Mouse (Mus musculus) midbrain, embryonic 12.5 days (tissue): ENCODE measurements around the gene Borcs7. TPM values are rescaled to one million over a fixed set of nuclear protein-coding genes. Genes with fewer than 3 reads are reported as not detected.

Experiments used
- ATAC-seq: fragments of 200-750 bp; cut with Nextera tagmentation; 2 replicates; pipeline ENCODE4 v1.8.0; 2017; ENCODE audit warnings: low read depth, moderate TSS enrichment, moderate library complexity; ENCODE audit not compliant: low FRiP score
- H3K27ac ChIP-seq: fragments of 300-500 bp; sonication (generic); replicated peaks from 2 replicates; pipeline ENCODE4 v1.5.1; 2016; ENCODE audit warnings: mild to moderate bottlenecking
- H3K27me3 ChIP-seq: fragments of 300-500 bp; sonication (generic); 2 replicates; pipeline ENCODE4 v1.6.1; 2016; ENCODE audit warnings: mild to moderate bottlenecking
- H3K36me3 ChIP-seq: fragments of 300-500 bp; sonication (generic); 2 replicates; pipeline ENCODE4 v1.6.1; 2016
- H3K4me1 ChIP-seq: fragments of 300-500 bp; sonication (generic); 2 replicates; pipeline ENCODE4 v1.6.1; 2016
- H3K4me2 ChIP-seq: fragments of 300-500 bp; sonication (generic); replicated peaks from 2 replicates; pipeline ENCODE4 v1.6.1; 2016; ENCODE audit warnings: mild to moderate bottlenecking, moderate library complexity
- H3K4me3 ChIP-seq: fragments of 300-500 bp; sonication (generic); 2 replicates; pipeline ENCODE4 v1.5.1; 2016; ENCODE audit warnings: mild to moderate bottlenecking
- H3K9ac ChIP-seq: fragments of 300-500 bp; sonication (generic); replicated peaks from 2 replicates; pipeline ENCODE4 v1.6.1; 2016; ENCODE audit warnings: mild to moderate bottlenecking, moderate library complexity
- H3K9me3 ChIP-seq: fragments of 300-500 bp; sonication (generic); 2 replicates; pipeline ENCODE4 v1.6.1; 2016; ENCODE audit warnings: mild to moderate bottlenecking
- WGBS: fragments of 180-500 bp; shearing (Covaris S2); methylation state at CpG from one replicate; pipeline ENCODE4 v1.1.7; 2016; 5-methylcytosine and 5-hydroxymethylcytosine counted together
- polyA plus RNA-seq: library from polyadenylated mRNA; unstranded; fragments of >200 nt; fragmentation: Nextera tagmentation; extraction: Ambion mirVana; gene quantifications from 2 replicates; pipeline ENCODE4 v1.2.1, GENCODE M21; 2016

The Borcs7 gene
- polyA plus RNA-seq, 1 experiment from 2014 or later, result 17.3 TPM

DNA sequence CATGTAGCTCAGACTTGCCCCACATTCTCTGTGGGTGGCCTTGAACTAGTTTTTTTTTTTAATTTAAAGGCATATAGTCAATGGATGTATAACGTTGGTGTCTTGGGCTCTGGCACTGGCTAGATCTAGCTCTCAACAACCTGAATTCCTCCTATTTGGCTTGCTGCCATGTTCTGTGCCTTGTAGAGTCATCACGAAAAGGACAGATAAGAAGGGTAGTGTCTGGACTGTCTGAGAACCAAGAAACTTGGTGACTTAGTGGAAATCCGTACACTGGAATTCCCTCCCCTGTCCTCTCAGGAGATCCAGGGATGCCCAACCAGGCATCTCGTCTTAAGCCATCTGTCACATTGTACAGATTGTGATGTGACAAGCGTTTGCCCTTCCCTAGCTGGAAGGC is 36.5 kb upstream of the Borcs7 start:
- no peaks in the 10 kb centered on the region for H3K9me3 ChIP-seq
- no peak for ATAC-seq
- no peaks in the 10 kb centered on the region for H3K4me1 ChIP-seq
- peaks cover 52% of the 10 kb centered on the region for H3K36me3 ChIP-seq
- whole genome bisulfite sequencing, result 85% methylated on average over 5 of the region's 5 CpGs
- H3K4me2 ChIP-seq, result no peak overlapping the region
- no peak overlapping the region for H3K9ac ChIP-seq
- no peaks in the 10 kb centered on the region for H3K27me3 ChIP-seq
- H3K4me3 ChIP-seq, result no peak overlapping the region
- H3K27ac ChIP-seq, result no peak overlapping the region

DNA sequence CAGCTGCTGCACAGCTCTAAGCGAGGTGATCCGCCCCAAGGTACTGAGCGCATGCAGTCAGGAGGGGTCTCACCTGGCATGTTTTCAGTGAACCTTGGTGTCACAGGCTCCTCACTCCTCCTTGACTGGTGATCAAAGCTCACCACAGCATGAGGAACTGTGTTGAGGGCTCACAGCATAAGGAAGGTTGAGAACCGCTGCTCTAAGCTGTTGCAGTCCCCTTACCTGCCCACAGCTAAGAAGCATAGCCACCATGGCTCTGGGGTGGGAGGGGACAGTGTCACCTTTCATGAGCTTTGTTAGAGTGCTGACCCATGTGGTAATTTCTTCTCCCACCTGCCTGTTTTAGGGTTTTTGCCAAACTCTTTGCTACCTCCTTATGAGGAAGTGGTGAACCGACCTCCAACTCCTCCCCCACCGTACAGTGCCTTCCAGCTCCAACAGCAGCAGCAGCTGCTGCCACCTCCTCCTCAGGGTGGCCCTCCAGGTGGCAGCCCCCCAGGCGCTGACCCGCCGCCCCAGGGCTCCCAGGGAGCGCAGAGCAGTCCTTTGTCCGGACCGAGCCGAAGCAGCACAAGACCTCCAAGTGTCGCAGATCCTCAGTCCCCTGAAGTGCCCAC is 36.0 kb upstream of the Borcs7 start:
- WGBS, result 92% methylated on average over 14 of the region's 14 CpGs
- Histone ChIP-seq H3K27ac (no peak overlapping the region), H3K27me3 (no peaks in the 10 kb centered on the region), H3K4me3 (no peak overlapping the region), H3K4me1 (no peaks in the 10 kb centered on the region), H3K36me3 (peaks cover 52% of the 10 kb centered on the region), H3K9ac (no peak overlapping the region), H3K4me2 (no peak overlapping the region), H3K9me3 (no peaks in the 10 kb centered on the region)
- no peak for ATAC-seq

DNA sequence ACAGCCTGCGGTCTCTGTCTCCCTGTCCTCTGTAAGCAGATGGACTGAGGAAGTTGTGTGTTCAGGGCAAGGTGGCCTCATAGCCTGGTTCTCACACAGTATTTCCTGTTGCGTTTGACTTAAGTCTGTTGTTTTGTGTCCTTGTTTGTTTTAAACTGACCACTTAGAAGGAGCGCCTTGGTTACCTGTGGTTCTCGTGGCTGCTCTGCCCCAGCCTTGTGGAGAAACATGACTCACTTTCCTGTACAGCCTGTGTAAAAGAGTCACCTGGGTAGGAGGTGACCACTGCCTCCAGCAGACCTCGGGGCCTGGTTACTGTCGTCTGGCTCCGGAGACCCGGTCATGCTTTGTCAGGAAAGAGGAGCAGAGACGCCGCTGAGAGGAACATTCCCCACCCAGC is 34.1 kb upstream of the Borcs7 start:
- no peak overlapping the region for H3K4me3 ChIP-seq
- no peak for ATAC-seq
- no peaks in the 10 kb centered on the region for H3K4me1 ChIP-seq
- H3K4me2 ChIP-seq, result no peak overlapping the region
- H3K9me3 ChIP-seq, result no peaks in the 10 kb centered on the region
- no peaks in the 10 kb centered on the region for H3K27me3 ChIP-seq
- H3K36me3 ChIP-seq, result peaks cover 52% of the 10 kb centered on the region
- WGBS, result 95% methylated on average over 10 of the region's 10 CpGs
- H3K27ac ChIP-seq, result no peak overlapping the region
- no peak overlapping the region for H3K9ac ChIP-seq

DNA sequence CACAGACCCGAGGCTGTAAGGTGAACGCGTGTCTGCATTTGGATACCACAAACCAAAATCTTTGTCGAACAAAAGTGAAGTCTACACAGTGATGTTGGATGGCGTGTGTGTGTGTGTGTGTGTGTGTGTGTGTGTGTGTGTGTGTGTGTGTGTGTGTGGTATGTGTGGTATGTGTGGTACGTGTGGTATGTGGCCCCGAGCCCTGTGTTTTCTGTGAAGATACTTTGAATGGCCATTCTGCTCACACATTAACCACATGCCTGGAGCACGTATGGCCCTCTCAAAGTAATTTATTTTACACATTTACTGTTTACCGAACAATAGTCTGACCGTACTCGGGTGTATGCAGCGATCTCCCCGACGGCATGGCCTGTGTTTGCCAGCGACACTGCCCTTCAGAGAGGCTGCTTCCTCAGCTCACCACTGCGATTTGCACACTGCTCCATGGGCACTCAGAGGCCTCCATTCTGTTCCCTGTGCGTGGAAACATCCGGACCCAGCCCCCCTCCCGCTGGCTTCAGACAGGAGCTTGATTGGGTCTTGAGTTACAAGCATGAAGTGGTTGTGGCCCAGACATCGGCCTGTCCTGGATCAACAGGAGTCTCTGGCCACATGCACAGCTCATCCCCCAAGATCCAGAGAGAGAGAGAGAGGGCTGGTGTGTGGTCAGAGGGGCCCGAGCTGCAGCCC is 33.4 kb upstream of the Borcs7 start:
- Histone ChIP-seq H3K4me2 (no peak overlapping the region), H3K9ac (no peak overlapping the region), H3K27me3 (no peaks in the 10 kb centered on the region), H3K4me1 (no peaks in the 10 kb centered on the region), H3K36me3 (peaks cover 52% of the 10 kb centered on the region), H3K4me3 (no peak overlapping the region), H3K27ac (no peak overlapping the region), H3K9me3 (no peaks in the 10 kb centered on the region)
- WGBS, result 94% methylated on average over 19 of the region's 21 CpGs
- ATAC-seq, result no peak

DNA sequence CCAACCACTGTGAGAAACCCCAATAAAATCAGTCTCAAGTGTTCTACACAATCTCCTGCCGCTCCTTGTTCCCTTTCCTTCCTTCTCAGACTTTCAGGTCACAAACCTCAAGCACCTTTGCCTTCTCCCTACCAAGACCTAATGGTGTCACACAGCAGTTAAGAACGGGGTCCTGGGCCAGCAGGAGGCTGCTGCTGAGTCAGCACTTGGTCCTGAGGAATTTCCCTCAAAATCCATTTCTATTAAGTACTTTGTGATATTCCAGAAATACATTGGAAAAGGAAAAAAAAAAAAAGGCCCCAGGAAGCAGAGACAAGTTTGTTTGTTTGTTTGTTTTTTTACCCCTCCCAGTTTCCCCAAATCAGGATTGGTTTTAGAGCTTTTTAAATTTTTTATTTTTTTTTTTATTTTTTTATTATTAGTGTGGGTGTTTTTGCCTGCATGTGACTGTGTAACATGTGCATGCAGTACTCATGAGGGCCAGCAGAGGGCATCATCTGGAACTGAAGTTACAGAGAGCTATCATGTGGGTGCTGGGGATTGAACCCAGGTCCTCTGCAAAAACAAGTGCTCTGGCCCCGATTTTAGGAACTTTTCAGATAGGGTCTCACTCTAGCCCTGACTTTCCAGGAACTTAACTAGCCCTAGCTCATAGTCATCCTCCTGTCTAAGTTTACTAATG is 32.2 kb upstream of the Borcs7 start:
- Histone ChIP-seq H3K4me3 (no peak overlapping the region), H3K4me1 (no peaks in the 10 kb centered on the region), H3K9me3 (no peaks in the 10 kb centered on the region), H3K27me3 (no peaks in the 10 kb centered on the region), H3K4me2 (no peak overlapping the region), H3K27ac (no peak overlapping the region), H3K36me3 (peaks cover 48% of the 10 kb centered on the region), H3K9ac (no peak overlapping the region)
- WGBS, result 92% methylated on average over 3 of the region's 3 CpGs
- no peak for ATAC-seq

DNA sequence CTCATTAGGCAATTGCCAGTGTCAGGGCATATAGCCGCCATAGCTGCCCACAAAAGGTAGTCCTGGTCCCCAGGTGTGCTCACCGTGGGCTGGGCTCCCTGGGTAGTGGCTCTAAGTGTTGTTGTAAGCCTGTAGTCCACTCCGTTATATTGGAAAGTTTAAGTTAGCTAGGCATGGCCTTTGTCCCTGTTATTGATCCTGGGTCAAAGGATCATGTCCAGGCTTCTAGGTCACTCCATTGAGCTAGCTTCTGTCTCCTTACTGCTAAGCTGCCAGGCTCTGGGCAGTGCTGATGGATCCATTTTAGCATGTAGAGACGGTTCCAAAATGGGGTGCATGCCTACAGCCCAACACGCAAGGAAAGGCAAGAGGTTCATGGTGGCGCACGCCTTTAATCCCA is 31.4 kb upstream of the Borcs7 start:
- peaks cover 40% of the 10 kb centered on the region for H3K36me3 ChIP-seq
- H3K4me3 ChIP-seq, result no peak overlapping the region
- H3K9ac ChIP-seq, result no peak overlapping the region
- ATAC-seq, result no peak
- no peak overlapping the region for H3K27ac ChIP-seq
- no peaks in the 10 kb centered on the region for H3K4me1 ChIP-seq
- H3K4me2 ChIP-seq, result no peak overlapping the region
- H3K9me3 ChIP-seq, result no peaks in the 10 kb centered on the region
- no peaks in the 10 kb centered on the region for H3K27me3 ChIP-seq
- WGBS, result 94% methylated on average over 7 of the region's 7 CpGs

DNA sequence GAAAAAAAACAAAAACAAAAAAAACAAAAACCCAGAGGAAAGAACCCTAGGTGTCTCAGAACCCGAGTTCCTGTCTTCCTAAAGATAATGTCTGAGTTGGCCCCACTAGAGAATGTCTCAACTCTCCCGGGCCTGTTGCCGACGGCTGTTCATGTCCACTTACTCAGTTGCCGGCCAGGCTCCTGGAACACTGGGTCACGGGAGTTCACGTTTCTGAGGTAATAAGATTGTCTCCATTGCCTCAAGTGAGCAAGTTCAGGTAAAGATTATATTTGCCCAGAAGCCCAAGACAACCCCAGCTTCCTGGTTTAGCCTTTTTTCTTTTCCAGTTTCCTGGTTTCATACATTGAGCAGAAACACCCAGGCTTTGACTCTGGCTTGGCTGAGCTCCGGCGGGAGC is 30.9 kb upstream of the Borcs7 start:
- H3K9ac ChIP-seq, result no peak overlapping the region

DNA sequence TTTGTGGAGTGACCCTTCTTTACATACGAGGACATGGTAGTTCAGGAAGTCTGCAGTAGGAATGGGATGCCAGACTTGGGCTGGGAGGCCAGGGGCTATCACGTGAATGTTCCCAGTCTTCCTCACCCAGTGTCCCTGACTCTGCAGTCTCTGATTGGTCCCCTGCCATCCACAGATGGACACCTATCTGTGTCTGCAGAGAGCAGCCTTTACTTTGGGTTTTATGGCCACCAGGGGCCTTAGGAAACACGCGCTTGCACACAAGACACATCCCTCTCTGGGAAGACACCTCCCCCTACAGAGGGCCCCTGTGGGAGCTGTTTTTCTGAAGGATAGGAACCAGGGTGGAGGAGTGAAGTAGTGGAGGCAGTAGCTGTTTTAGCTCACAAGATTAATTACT is 28.2 kb upstream of the Borcs7 start:
- Histone ChIP-seq H3K27ac (no peak overlapping the region), H3K4me1 (peaks cover 9% of the 10 kb centered on the region), H3K9me3 (no peaks in the 10 kb centered on the region), H3K4me3 (no peak overlapping the region), H3K36me3 (peaks cover 8% of the 10 kb centered on the region), H3K27me3 (no peaks in the 10 kb centered on the region), H3K4me2 (no peak overlapping the region), H3K9ac (no peak overlapping the region)
- ATAC-seq, result no peak
- WGBS, result 75% methylated on average over 4 of the region's 4 CpGs

More for the DNA sequence above, 30.9 kb upstream of the Borcs7 start:
- Histone ChIP-seq H3K36me3 (peaks cover 35% of the 10 kb centered on the region), H3K27me3 (no peaks in the 10 kb centered on the region), H3K27ac (no peak overlapping the region), H3K4me1 (no peaks in the 10 kb centered on the region), H3K4me2 (no peak overlapping the region), H3K4me3 (no peak overlapping the region), H3K9me3 (no peaks in the 10 kb centered on the region)
- no peak for ATAC-seq
- WGBS, result 86% methylated on average over 9 of the region's 9 CpGs

DNA sequence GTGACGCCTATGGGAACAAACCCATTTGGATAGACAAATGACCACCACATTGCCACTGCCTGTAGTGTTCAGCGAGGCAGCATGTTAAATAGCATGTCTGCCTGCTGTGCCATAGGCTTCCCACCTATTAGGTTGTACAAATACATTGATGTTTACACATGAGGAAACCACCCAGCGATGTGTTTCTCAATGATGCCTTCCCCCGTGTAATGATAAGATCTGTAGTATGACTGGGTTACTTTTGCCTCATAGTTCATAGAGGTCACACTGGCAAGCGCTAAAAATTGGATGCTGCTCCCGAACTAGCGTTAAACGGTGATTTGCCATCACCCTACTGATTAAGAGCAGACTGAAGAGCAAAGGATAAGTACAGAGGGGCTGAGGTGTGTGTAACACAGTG is 27.5 kb upstream of the Borcs7 start:
- no peak overlapping the region for H3K4me3 ChIP-seq
- no peaks in the 10 kb centered on the region for H3K27me3 ChIP-seq
- WGBS, result 85% methylated on average over 8 of the region's 8 CpGs
- H3K27ac ChIP-seq, result no peak overlapping the region
- H3K4me2 ChIP-seq, result no peak overlapping the region
- peaks cover 9% of the 10 kb centered on the region for H3K4me1 ChIP-seq
- H3K9ac ChIP-seq, result no peak overlapping the region
- peaks cover 1% of the 10 kb centered on the region; the same call in 1 of the 2 replicates for H3K36me3 ChIP-seq
- no peaks in the 10 kb centered on the region for H3K9me3 ChIP-seq
- no peak for ATAC-seq

DNA sequence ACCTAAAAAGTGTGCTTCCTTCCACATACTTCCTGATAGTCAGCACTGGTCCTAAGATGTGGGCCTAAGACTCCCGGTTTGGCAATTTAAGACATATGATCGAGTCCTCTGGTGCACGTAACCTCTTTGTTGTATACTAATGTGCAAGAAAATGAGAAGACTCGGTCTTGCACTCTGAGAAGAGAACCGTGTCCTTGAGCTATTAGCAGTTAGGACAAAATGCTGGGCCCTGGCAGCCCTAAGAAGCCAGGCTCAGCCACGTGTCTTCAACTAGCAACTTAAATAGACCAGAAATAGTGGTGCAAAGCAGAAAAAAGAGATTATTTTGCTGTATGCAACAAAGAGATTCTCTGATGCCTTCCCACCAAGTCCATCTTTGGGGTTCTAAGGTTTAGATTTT is 26.9 kb upstream of the Borcs7 start:
- H3K36me3 ChIP-seq, result no peaks in the 10 kb centered on the region
- H3K4me3 ChIP-seq, result no peak overlapping the region
- H3K27ac ChIP-seq, result no peak overlapping the region
- no peaks in the 10 kb centered on the region for H3K27me3 ChIP-seq
- no peak overlapping the region for H3K4me2 ChIP-seq
- H3K4me1 ChIP-seq, result peaks cover 9% of the 10 kb centered on the region
- H3K9me3 ChIP-seq, result no peaks in the 10 kb centered on the region
- no peak overlapping the region for H3K9ac ChIP-seq
- ATAC-seq, result no peak
- WGBS, result 81% methylated on average over 6 of the region's 6 CpGs

DNA sequence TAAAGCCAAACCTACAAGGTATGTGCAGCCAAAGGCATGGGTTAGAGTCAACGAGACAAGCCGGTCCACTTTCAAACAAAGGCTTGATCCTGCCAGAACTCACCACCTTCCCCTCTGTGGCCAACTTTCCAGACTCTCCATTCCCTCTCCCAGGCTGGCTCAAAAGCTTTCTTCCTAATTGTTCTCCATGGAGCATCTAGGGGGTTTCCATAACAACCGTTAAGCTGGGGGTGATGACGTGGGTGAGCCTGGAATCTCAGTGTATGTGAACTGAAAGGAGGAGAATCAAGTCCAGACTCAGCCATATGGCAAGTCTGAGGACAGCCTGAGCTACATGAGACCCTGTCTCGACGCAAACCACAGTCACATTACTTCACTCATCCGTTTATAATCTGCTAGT is 24.2 kb upstream of the Borcs7 start:
- Histone ChIP-seq H3K9me3 (no peaks in the 10 kb centered on the region), H3K36me3 (no peaks in the 10 kb centered on the region), H3K4me2 (no peak overlapping the region), H3K27me3 (peaks cover 6% of the 10 kb centered on the region; the same call in 1 of the 2 replicates), H3K9ac (no peak overlapping the region), H3K4me1 (peaks cover 9% of the 10 kb centered on the region), H3K27ac (no peak overlapping the region), H3K4me3 (no peak overlapping the region)
- WGBS, result 42% methylated on average over 7 of the region's 7 CpGs
- ATAC-seq, result peak; percentile 54

DNA sequence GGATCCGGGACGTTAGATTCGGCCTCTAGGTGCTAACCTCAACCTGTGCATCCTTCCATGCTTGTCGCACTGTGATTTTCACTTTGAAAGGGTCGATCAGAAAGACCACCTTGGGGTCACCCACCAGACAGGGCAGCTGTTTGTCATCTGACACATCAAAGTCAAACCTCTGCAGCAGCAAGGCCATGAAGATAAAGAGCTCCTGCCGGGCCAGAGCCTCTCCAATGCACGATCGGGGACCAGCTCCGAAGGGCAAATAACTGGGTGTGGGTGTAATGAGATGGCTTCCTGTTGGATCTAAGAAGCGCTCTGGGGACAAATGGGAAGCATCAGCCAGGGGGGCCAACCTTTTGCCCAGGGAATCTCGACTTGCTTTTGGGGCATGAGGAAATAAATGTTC is 22.4 kb upstream of the Borcs7 start:
- Histone ChIP-seq H3K4me3 (no peak overlapping the region), H3K36me3 (no peaks in the 10 kb centered on the region), H3K4me2 (no peak overlapping the region), H3K27ac (no peak overlapping the region), H3K4me1 (peaks cover 9% of the 10 kb centered on the region), H3K9me3 (no peaks in the 10 kb centered on the region), H3K9ac (no peak overlapping the region), H3K27me3 (peaks cover 14% of the 10 kb centered on the region; the same call in 1 of the 2 replicates)
- ATAC-seq, result no peak
- 65% methylated on average over 11 of the region's 11 CpGs for WGBS
